Mouse (Mus musculus): ENCODE results near the gene Urm1. TPM values are rescaled to one million over a fixed set of nuclear protein-coding genes. Genes with fewer than 3 reads are reported as not detected.

Gene Urm1
- total and polyA plus RNA-seq, 2 experiments from 2014 or later: 30.7 to 66.9 TPM

DNA sequence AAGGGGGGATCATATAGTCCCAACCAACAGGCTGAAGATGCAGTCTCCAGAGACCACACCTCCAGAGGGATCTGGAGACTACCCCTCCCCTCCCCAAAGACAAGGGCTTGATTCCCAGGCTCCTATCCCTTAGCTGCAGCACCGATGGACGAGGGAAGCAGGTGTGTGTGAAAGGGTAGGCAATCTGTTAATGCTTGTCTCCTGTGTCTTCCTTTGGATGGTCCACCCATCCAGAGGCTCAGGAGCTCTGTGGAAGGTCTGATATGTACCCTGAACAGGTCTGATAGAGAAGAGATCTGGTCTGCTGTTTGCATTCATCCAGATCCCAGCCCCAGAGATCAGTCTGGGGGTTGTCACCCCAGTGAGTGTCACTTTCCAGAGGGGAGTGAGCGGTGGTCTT is 27.0 kb downstream of the Urm1 start:
- H3K9me3 ChIP-seq (ENCODE audit: low read length): no peaks in the 10 kb centered on the region
- DNase-seq (ENCODE audit: low spot score) (no peak), ATAC-seq (ENCODE audit: low FRiP score) (no peak)
- H3K4me3 ChIP-seq (ENCODE audit: low read depth, low read length): peak overlapping the region; percentile 56; the same call in 1 of the 2 replicates
- WGBS: 32% methylated on average over 3 of the region's 3 CpGs
- H3K36me3 ChIP-seq (ENCODE audit: insufficient read depth, low read length): peaks cover 10% of the 10 kb centered on the region
- H3K4me2 ChIP-seq (ENCODE audit: low read depth, low read length, poor library complexity, severe bottlenecking): peak overlapping the region; percentile 82
- H3K4me1 ChIP-seq (ENCODE audit: insufficient read depth, low read length): no peaks in the 10 kb centered on the region; the same call in 1 of the 2 replicates
- H3K9ac ChIP-seq (replicated peaks; ENCODE audit: low read length, poor library complexity, severe bottlenecking): no peak overlapping the region
- H3K27ac ChIP-seq (ENCODE audit: low read depth, low read length): no peak overlapping the region
- TF ChIP-seq CTCF (IDR thresholded peaks at IDR 0.05): no peak
- no peaks in the 10 kb centered on the region for H3K27me3 ChIP-seq (ENCODE audit: insufficient read depth, low read length)

DNA sequence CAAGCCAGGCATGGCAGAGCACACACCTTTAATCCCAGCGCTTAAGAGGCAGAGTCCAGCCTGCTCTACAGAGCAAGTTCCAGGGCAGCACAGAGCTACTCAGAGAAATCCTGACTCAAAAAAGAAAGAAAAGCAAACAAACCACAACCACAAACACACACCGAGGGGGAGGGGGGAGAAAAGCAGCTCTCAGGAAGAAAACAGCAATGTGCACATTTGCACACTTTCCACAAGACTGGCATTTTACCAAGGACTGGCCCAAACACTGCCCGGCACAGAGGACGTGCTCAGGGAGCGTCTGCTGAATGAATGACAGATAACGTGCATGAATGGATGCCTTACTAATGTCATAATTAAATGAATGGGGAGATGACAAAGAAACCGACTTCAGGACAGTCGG is 29.2 kb downstream of the Urm1 start:
- DNase-seq (ENCODE audit: low spot score): no peak
- Histone ChIP-seq H3K9ac (replicated peaks; ENCODE audit: low read length, poor library complexity, severe bottlenecking) (no peak overlapping the region), H3K4me3 (ENCODE audit: low read depth, low read length) (no peak overlapping the region), H3K27me3 (ENCODE audit: insufficient read depth, low read length) (no peaks in the 10 kb centered on the region), H3K27ac (ENCODE audit: low read depth, low read length) (no peak overlapping the region), H3K4me1 (ENCODE audit: insufficient read depth, low read length) (no peaks in the 10 kb centered on the region; the same call in 1 of the 2 replicates), H3K9me3 (ENCODE audit: low read length) (no peaks in the 10 kb centered on the region), H3K4me2 (ENCODE audit: low read depth, low read length, poor library complexity, severe bottlenecking) (no peak overlapping the region), H3K36me3 (ENCODE audit: insufficient read depth, low read length) (no peaks in the 10 kb centered on the region)
- 39% methylated on average over 8 of the region's 8 CpGs for WGBS
- TF ChIP-seq CTCF (IDR thresholded peaks at IDR 0.05): no peak
- ATAC-seq (ENCODE audit: low FRiP score): no peak

DNA sequence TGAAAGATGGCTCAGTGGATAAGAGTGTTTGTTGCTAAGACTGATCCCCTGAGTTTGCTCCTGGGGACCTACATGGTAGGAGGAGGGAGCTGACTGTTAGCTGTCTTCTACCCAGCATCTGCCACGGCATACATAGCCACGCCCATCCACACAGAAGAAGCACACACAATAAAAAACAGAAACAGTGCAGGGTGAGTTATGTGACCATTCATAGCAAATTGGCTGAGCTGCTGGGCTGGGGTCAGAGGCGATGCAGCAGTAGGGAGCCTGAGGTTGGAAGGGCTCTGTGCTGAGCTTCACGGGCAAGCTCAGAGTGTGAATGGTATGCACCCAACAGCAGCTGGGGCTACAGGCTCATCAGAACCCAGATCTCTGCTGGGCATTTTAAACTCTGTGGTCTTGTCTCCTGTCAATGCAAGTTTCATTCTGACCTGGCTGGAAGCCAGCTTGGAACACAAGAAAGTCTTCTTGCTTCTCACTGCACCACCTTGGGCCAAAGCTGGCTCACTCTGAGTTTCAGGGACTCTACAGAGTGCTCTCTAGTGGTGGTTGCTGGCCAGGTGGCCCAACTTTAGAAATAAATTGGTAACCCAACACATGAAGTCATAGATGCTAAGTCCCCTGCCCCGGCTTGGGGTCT is 30.1 kb downstream of the Urm1 start:
- no peak for ATAC-seq (ENCODE audit: low FRiP score)
- no peak overlapping the region for H3K27ac ChIP-seq (ENCODE audit: low read depth, low read length)
- DNase-seq (ENCODE audit: low spot score): no peak
- H3K27me3 ChIP-seq (ENCODE audit: insufficient read depth, low read length): no peaks in the 10 kb centered on the region
- no peak; the same call in 1 of the 2 replicates for TF ChIP-seq CTCF (IDR thresholded peaks at IDR 0.05)
- no peaks in the 10 kb centered on the region for H3K36me3 ChIP-seq (ENCODE audit: insufficient read depth, low read length)
- no peak overlapping the region for H3K4me3 ChIP-seq (ENCODE audit: low read depth, low read length)
- WGBS: 45% methylated on average over 5 of the region's 5 CpGs
- H3K9me3 ChIP-seq (ENCODE audit: low read length): no peaks in the 10 kb centered on the region
- H3K4me1 ChIP-seq (ENCODE audit: insufficient read depth, low read length): no peaks in the 10 kb centered on the region; the same call in 1 of the 2 replicates
- no peak overlapping the region for H3K4me2 ChIP-seq (ENCODE audit: low read depth, low read length, poor library complexity, severe bottlenecking)
- no peak overlapping the region for H3K9ac ChIP-seq (replicated peaks; ENCODE audit: low read length, poor library complexity, severe bottlenecking)

DNA sequence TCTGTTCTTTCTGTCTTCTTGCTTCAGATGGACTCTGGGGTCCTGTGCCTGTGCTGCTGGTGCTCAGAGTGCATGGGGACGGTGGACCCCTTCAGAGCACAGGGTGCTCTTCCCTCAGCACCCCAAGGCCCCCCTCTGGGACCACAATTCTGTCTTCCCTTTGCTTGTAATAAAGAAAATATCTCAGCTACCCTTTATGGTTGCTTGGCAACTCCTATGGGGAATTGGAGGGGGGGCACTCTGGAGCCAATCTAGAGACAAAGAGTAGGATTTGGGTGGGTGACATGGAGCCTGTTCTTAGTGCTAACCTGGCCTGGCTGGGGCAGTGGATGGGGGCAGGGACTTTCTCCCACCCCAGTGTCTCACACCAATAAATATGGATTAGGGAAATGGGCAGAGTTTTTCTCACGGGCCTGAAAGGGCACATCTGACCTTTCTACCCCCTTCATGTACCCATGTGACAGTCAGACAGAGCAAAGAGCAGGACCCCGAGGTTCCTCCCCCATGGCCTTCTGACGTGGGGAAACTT is 33.1 kb downstream of the Urm1 start:
- WGBS: 9% methylated on average over 4 of the region's 4 CpGs
- TF ChIP-seq CTCF (IDR thresholded peaks at IDR 0.05): no peak
- Histone ChIP-seq H3K4me3 (ENCODE audit: low read depth, low read length) (no peak overlapping the region), H3K9me3 (ENCODE audit: low read length) (no peaks in the 10 kb centered on the region), H3K27ac (ENCODE audit: low read depth, low read length) (no peak overlapping the region), H3K4me1 (ENCODE audit: insufficient read depth, low read length) (no peaks in the 10 kb centered on the region), H3K4me2 (ENCODE audit: low read depth, low read length, poor library complexity, severe bottlenecking) (no peak overlapping the region), H3K27me3 (ENCODE audit: insufficient read depth, low read length) (no peaks in the 10 kb centered on the region), H3K9ac (replicated peaks; ENCODE audit: low read length, poor library complexity, severe bottlenecking) (no peak overlapping the region), H3K36me3 (ENCODE audit: insufficient read depth, low read length) (no peaks in the 10 kb centered on the region)
- ATAC-seq (ENCODE audit: low FRiP score) (no peak), DNase-seq (ENCODE audit: low spot score) (no peak)

DNA sequence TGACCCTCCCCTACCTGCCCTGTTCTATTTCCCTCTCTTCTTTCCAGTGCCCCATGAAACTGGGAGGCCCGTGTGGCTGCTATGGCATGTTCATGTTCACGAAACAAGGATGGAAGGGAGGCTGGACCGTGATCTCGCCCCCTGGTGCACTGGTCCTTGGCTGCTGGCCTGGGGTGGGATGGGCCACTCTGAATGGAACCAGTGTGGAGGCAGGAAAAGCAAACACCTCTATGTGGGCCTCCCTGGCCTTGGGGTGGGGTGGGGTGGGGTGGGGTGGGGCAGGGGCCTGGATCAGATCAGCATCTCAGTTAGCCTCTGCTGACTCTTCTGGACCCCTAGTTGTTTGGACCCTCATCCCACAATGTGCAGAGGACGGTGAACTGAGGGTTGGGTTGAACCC is 33.9 kb downstream of the Urm1 start:
- 47% methylated on average over 5 of the region's 5 CpGs for WGBS
- TF ChIP-seq CTCF (IDR thresholded peaks at IDR 0.05): no peak
- ATAC-seq (ENCODE audit: low FRiP score) (no peak), DNase-seq (ENCODE audit: low spot score) (no peak)
- Histone ChIP-seq H3K4me2 (ENCODE audit: low read depth, low read length, poor library complexity, severe bottlenecking) (no peak overlapping the region), H3K27me3 (ENCODE audit: insufficient read depth, low read length) (no peaks in the 10 kb centered on the region), H3K9me3 (ENCODE audit: low read length) (no peaks in the 10 kb centered on the region), H3K4me3 (ENCODE audit: low read depth, low read length) (no peak overlapping the region), H3K4me1 (ENCODE audit: insufficient read depth, low read length) (no peaks in the 10 kb centered on the region), H3K27ac (ENCODE audit: low read depth, low read length) (no peak overlapping the region), H3K9ac (replicated peaks; ENCODE audit: low read length, poor library complexity, severe bottlenecking) (no peak overlapping the region), H3K36me3 (ENCODE audit: insufficient read depth, low read length) (no peaks in the 10 kb centered on the region)

DNA sequence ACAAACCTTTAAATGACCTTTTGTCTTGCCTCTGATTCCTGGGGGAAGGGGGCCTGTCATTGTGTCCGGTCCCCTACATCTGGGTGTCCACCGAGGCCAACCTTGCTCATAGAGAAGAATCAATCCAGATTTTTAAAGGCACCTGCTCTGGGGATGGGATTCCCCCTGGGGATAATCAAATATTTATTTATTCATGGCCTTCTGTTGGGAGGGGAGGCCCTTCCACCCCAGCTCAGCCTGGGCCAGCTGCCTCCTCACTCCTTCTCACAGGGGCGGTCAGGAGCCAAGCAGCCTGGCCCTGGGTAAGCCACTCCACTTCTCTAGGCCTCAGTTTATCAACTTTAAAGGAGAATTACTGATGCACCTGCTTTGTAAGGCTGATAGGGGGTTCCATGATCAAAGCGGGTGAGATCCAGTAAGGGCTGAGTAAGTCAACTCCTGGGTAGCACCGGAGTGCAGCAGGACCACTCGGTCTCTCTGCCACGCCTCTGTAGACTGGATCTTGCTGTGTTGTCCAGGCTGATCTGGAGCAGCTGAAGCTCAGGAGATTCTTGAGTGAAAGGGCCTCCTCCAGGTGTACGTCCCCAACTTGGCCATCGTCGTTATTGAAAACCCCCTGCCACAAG is 35.8 kb downstream of the Urm1 start:
- WGBS: 49% methylated on average over 10 of the region's 10 CpGs
- H3K4me2 ChIP-seq (ENCODE audit: low read depth, low read length, poor library complexity, severe bottlenecking): no peak overlapping the region
- no peaks in the 10 kb centered on the region for H3K27me3 ChIP-seq (ENCODE audit: insufficient read depth, low read length)
- no peak for ATAC-seq (ENCODE audit: low FRiP score)
- H3K4me1 ChIP-seq (ENCODE audit: insufficient read depth, low read length): no peaks in the 10 kb centered on the region
- H3K9ac ChIP-seq (replicated peaks; ENCODE audit: low read length, poor library complexity, severe bottlenecking): no peak overlapping the region
- no peaks in the 10 kb centered on the region for H3K9me3 ChIP-seq (ENCODE audit: low read length)
- no peak for DNase-seq (ENCODE audit: low spot score)
- no peak overlapping the region for H3K4me3 ChIP-seq (ENCODE audit: low read depth, low read length)
- no peak for TF ChIP-seq CTCF (IDR thresholded peaks at IDR 0.05)
- no peak overlapping the region for H3K27ac ChIP-seq (ENCODE audit: low read depth, low read length)
- no peaks in the 10 kb centered on the region for H3K36me3 ChIP-seq (ENCODE audit: insufficient read depth, low read length)
